In genomic region chr16:20717978-20718670, GRCm38 (mm10) we compare ENCODE assay signal across 9 mouse cellular contexts. TPM values are rescaled to one million over a fixed set of nuclear protein-coding genes. Genes with fewer than 3 reads are reported as not detected.
DNase-seq lines count a peak whose midpoint lies in the region; ATAC-seq and TF ChIP-seq lines count a peak whose summit lies in the region.
"Had no signal": no experiment of that assay in that cellular context is flagged by ENCODE, and none has a peak within 500 bp of the region (broad histone marks: within the 10 kb centered on the region; RNA-seq: fewer than 3 reads in every experiment).

No protein-coding gene starts in this region.

- H3K9ac ChIP-seq in heart, embryonic 15.5 days = peak overlapping the region; percentile 83
- H3K9ac ChIP-seq in ES-E14 (ENCODE audit: insufficient read depth, low read depth, low read length, poor library complexity, severe bottlenecking) = peak overlapping the region; percentile 77
- H3K9ac ChIP-seq in heart, postnatal 0 days (replicated peaks; ENCODE audit: low read depth, low read length) = peak overlapping the region; percentile 55
- peak overlapping the region; percentile 80 for H3K9ac ChIP-seq in midbrain, embryonic 11.5 days (ENCODE audit: low read length)

- no peak for TF ChIP-seq EP300 in heart, postnatal 0 days (IDR thresholded peaks at IDR 0.05; ENCODE audit: low read depth)

- intact Hi-C loops in heart, postnatal 14 days (cut with DNase I) = loop anchor here (10.0 kb wide), 1 partner anchor 977 kb away; the partner anchor contains the start of gene 2510009E07Rik

- H3K4me2 ChIP-seq in heart, embryonic 15.5 days = peak overlapping the region; percentile 97
- H3K4me2 ChIP-seq in heart, postnatal 0 days (ENCODE audit: low read depth, low read length) = peak overlapping the region; percentile 95
- H3K4me2 ChIP-seq in midbrain, embryonic 11.5 days = peak overlapping the region; percentile 73

- ATAC-seq in heart, embryonic 15.5 days (replicated peaks; ENCODE audit: insufficient number of reproducible peaks, insufficient read depth, low FRiP score, low read depth) = peak; percentile 7; the same call in 1 of the 2 replicates
- ATAC-seq in heart, postnatal 0 days (ENCODE audit: insufficient read depth, low read depth) = peak; percentile 18
- ATAC-seq in midbrain, embryonic 11.5 days (ENCODE audit: low FRiP score) = no peak

- 2% methylated on average over 18 of the region's 18 CpGs for WGBS in heart, embryonic 15.5 days
- 2% methylated on average over 18 of the region's 18 CpGs for WGBS in heart, postnatal 0 days
- WGBS in midbrain, embryonic 11.5 days = 5% methylated on average over 18 of the region's 18 CpGs

- H3K4me1 ChIP-seq in heart, embryonic 15.5 days (replicated peaks) = peaks cover 33% of the 10 kb centered on the region
- H3K4me1 ChIP-seq in ES-E14 (ENCODE audit: control insufficient read depth in 2 of 2, insufficient read depth in 2 of 2, low read length in 2 of 2, poor library complexity in 1 of 2) = peaks cover 2 to 24% of the 10 kb centered on the region in 2 experiments; a peak in 3 of 4 replicates
- H3K4me1 ChIP-seq in heart, postnatal 0 days (ENCODE audit: control insufficient read depth, insufficient read depth) = 0 out of 2 replicates have a peak, but pooled peaks cover 17% of the 10 kb centered on the region
- H3K4me1 ChIP-seq in midbrain, embryonic 11.5 days (ENCODE audit: control insufficient read depth, insufficient read depth, low read length) = peaks cover 27% of the 10 kb centered on the region

- no peaks in the 10 kb centered on the region for H3K27me3 ChIP-seq in heart, embryonic 15.5 days
- H3K27me3 ChIP-seq in heart, postnatal 0 days (ENCODE audit: control insufficient read depth, insufficient read depth, low read length) = no peaks in the 10 kb centered on the region
- H3K27me3 ChIP-seq in midbrain, embryonic 11.5 days (ENCODE audit: control insufficient read depth, insufficient read depth, low read length) = no peaks in the 10 kb centered on the region

- H3K4me3 ChIP-seq in heart, embryonic 15.5 days = peak overlapping the region; percentile 88
- H3K4me3 ChIP-seq in ES-E14 (ENCODE audit: insufficient read depth in 1 of 2, low read depth in 1 of 2, low read length in 2 of 2, poor library complexity in 1 of 2, severe bottlenecking in 1 of 2) = peak overlapping the region; percentile 87 to 88
- H3K4me3 ChIP-seq in heart, postnatal 0 days (ENCODE audit: low read depth, low read length) = peak overlapping the region; percentile 64
- H3K4me3 ChIP-seq in midbrain, embryonic 11.5 days (ENCODE audit: low read depth, low read length) = peak overlapping the region; percentile 60

- H3K9me3 ChIP-seq in heart, embryonic 15.5 days (replicated peaks) = no peaks in the 10 kb centered on the region
- H3K9me3 ChIP-seq in ES-E14 (ENCODE audit: control insufficient read depth, insufficient read depth, low read depth, low read length) = no peaks in the 10 kb centered on the region
- H3K9me3 ChIP-seq in heart, postnatal 0 days (replicated peaks; ENCODE audit: control insufficient read depth, low read length) = no peaks in the 10 kb centered on the region
- no peaks in the 10 kb centered on the region for H3K9me3 ChIP-seq in midbrain, embryonic 11.5 days (ENCODE audit: control insufficient read depth, low read length)

- no peak for DNase-seq in heart, postnatal 14 days
- DNase-seq in ES-E14 (ENCODE audit: low read depth, low spot score) = no peak
- no peak for DNase-seq in heart, postnatal 0 days (ENCODE audit: low spot score)
- peak; percentile 88 for DNase-seq in midbrain, embryonic 11.5 days (ENCODE audit: low spot score, missing footprints)
- DNase-seq in layer of hippocampus, adult 11-12 months (ENCODE audit: low spot score) = no peak
- DNase-seq in frontal cortex, postnatal 36 days (ENCODE audit: low spot score in 2 of 2) = no peak
- no peak for DNase-seq in B cell, adult 2 months

- H3K27ac ChIP-seq in heart, embryonic 15.5 days = peak overlapping the region; percentile 93
- no peak overlapping the region; the same call in 1 of the 2 replicates for H3K27ac ChIP-seq in ES-E14 (ENCODE audit: insufficient read depth, low read depth, low read length, poor library complexity, severe bottlenecking)
- H3K27ac ChIP-seq in heart, postnatal 0 days (ENCODE audit: low read depth) = peak overlapping the region; percentile 94
- H3K27ac ChIP-seq in midbrain, embryonic 11.5 days (ENCODE audit: low read depth, low read length) = peak overlapping the region; percentile 82; the same call in 1 of the 2 replicates

- in situ Hi-C loops in ES-E14 (cut with MboI; ENCODE audit: low sequenced_read_pairs in 2 of 2, unreplicated experiment in 2 of 2) = no loop called here

- TF ChIP-seq CTCF in heart, postnatal 0 days (IDR thresholded peaks at IDR 0.05; ENCODE audit: low read depth) = no peak

- H3K36me3 ChIP-seq in heart, embryonic 15.5 days = peaks cover 9% of the 10 kb centered on the region; the same call in 1 of the 2 replicates
- peaks cover 15% of the 10 kb centered on the region for H3K36me3 ChIP-seq in ES-E14 (ENCODE audit: control insufficient read depth, insufficient read depth, low read length, poor library complexity, severe bottlenecking)
- H3K36me3 ChIP-seq in heart, postnatal 0 days (replicated peaks; ENCODE audit: control insufficient read depth, insufficient read depth, low read length) = peaks cover 5% of the 10 kb centered on the region
- peaks cover 2% of the 10 kb centered on the region; the same call in 1 of the 2 replicates for H3K36me3 ChIP-seq in midbrain, embryonic 11.5 days (ENCODE audit: control insufficient read depth, insufficient read depth, low read length)

TF ChIP-seq in ES-E14, 5 proteins besides CTCF, POLR2A, EP300 and RAD21:
- TF ChIP-seq ZNF384 (IDR thresholded peaks at IDR 0.05; ENCODE audit: low read depth, low read length) = peak; percentile 92
- no peak for TF ChIP-seq ZC3H11A (IDR thresholded peaks at IDR 0.05; ENCODE audit: borderline replicate concordance, low read depth, low read length)
- TF ChIP-seq CHD2 (IDR thresholded peaks at IDR 0.05; ENCODE audit: low read depth, low read length) = no peak
- TF ChIP-seq MAFK (IDR thresholded peaks at IDR 0.05; ENCODE audit: insufficient read depth, low read depth, low read length) = no peak
- no peak for TF ChIP-seq HCFC1 (IDR thresholded peaks at IDR 0.05; ENCODE audit: borderline replicate concordance, insufficient read depth, low read length)

RNA-seq across cellular contexts. Expression of gene Clcn2, which starts 0.6 kb away (rescaled TPM):
- polyA plus RNA-seq in heart, embryonic 15.5 days (2015; fragmentation: Nextera tagmentation; extraction: Ambion mirVana) = 3.8 and 6.5 TPM in 2 replicates
- 1 to 10 TPM; 2.2 to 2.4 TPM for total RNA-seq in heart, postnatal 14 days (2021)
- total RNA-seq in ES-E14 (2012; rRNA removed) = 38.2 and 104 TPM in 2 replicates
- 4.6 and 16.9 TPM in 2 replicates for total RNA-seq in heart, postnatal 0 days (2014; rRNA removed; ENCODE audit: low replicate concordance)
- 1.4 and 1.9 TPM in 2 replicates for polyA plus RNA-seq in heart, postnatal 0 days (2015; fragmentation: Nextera tagmentation; extraction: Ambion mirVana)
- 15.1 and 16.0 TPM in 2 replicates for polyA plus RNA-seq in midbrain, embryonic 11.5 days (2014; fragmentation: Nextera tagmentation; extraction: Ambion mirVana)

RNA-seq across cellular contexts. Expression of gene Polr2h, which starts 0.7 kb away (rescaled TPM):
- 41.0 and 54.5 TPM in 2 replicates for polyA plus RNA-seq in heart, embryonic 15.5 days (2015; fragmentation: Nextera tagmentation; extraction: Ambion mirVana)
- total RNA-seq in heart, postnatal 14 days (2021) = 10 to 100 TPM; 10.2 TPM
- 125 and 134 TPM in 2 replicates for total RNA-seq in ES-E14 (2012; rRNA removed)
- total RNA-seq in heart, postnatal 0 days (2014; rRNA removed; ENCODE audit: low replicate concordance) = 8.6 and 27.9 TPM in 2 replicates
- 33.7 and 35.7 TPM in 2 replicates for polyA plus RNA-seq in heart, postnatal 0 days (2015; fragmentation: Nextera tagmentation; extraction: Ambion mirVana)
- polyA plus RNA-seq in midbrain, embryonic 11.5 days (2014; fragmentation: Nextera tagmentation; extraction: Ambion mirVana) = 104 and 119 TPM in 2 replicates

RNA-seq across cellular contexts. Expression of gene Chrd, which starts 14.8 kb away (rescaled TPM):
- polyA plus RNA-seq in heart, embryonic 15.5 days (2015; fragmentation: Nextera tagmentation; extraction: Ambion mirVana) = 1.1 and 2.2 TPM in 2 replicates
- total RNA-seq in heart, postnatal 14 days (2021) = 1 to 10 TPM; 2.4 to 2.5 TPM
- total RNA-seq in ES-E14 (2012; rRNA removed) = 3.7 and 9.6 TPM in 2 replicates
- total RNA-seq in heart, postnatal 0 days (2014; rRNA removed; ENCODE audit: low replicate concordance) = 9.7 and 13.9 TPM in 2 replicates
- 0.43 and 0.49 TPM in 2 replicates for polyA plus RNA-seq in heart, postnatal 0 days (2015; fragmentation: Nextera tagmentation; extraction: Ambion mirVana)
- polyA plus RNA-seq in midbrain, embryonic 11.5 days (2014; fragmentation: Nextera tagmentation; extraction: Ambion mirVana) = 2.6 and 2.7 TPM in 2 replicates
- total RNA-seq: neutrophil, adult 5-6 weeks had no signal

RNA-seq across cellular contexts. Expression of gene Thpo, which starts 16.2 kb away (rescaled TPM):
- polyA plus RNA-seq in heart, embryonic 15.5 days (2015; fragmentation: Nextera tagmentation; extraction: Ambion mirVana) = 0.08 and 0.34 TPM in 2 replicates
- under 1 TPM; 0.15 to 0.36 TPM for total RNA-seq in heart, postnatal 14 days (2021)
- 0.18 and 1.2 TPM in 2 replicates for total RNA-seq in ES-E14 (2012; rRNA removed)
- 0.46 TPM in 1 of 2 replicates, not detected in the other for total RNA-seq in heart, postnatal 0 days (2014; rRNA removed; ENCODE audit: low replicate concordance)
- 0.12 and 0.14 TPM in 2 replicates for polyA plus RNA-seq in heart, postnatal 0 days (2015; fragmentation: Nextera tagmentation; extraction: Ambion mirVana)
- polyA plus RNA-seq in midbrain, embryonic 11.5 days (2014; fragmentation: Nextera tagmentation; extraction: Ambion mirVana) = 0.37 and 0.71 TPM in 2 replicates
- total RNA-seq: neutrophil, adult 5-6 weeks had no signal

RNA-seq across cellular contexts. Expression of gene Fam131a, which starts 25.1 kb away (rescaled TPM):
- 7.1 and 9.0 TPM in 2 replicates for polyA plus RNA-seq in heart, embryonic 15.5 days (2015; fragmentation: Nextera tagmentation; extraction: Ambion mirVana)
- 10 to 100 TPM; 26.6 to 29.8 TPM for total RNA-seq in heart, postnatal 14 days (2021)
- total RNA-seq in ES-E14 (2012; rRNA removed) = 1.9 and 2.6 TPM in 2 replicates
- total RNA-seq in heart, postnatal 0 days (2014; rRNA removed; ENCODE audit: low replicate concordance) = 24.8 and 25.5 TPM in 2 replicates
- 8.7 and 8.8 TPM in 2 replicates for polyA plus RNA-seq in heart, postnatal 0 days (2015; fragmentation: Nextera tagmentation; extraction: Ambion mirVana)
- polyA plus RNA-seq in midbrain, embryonic 11.5 days (2014; fragmentation: Nextera tagmentation; extraction: Ambion mirVana) = 8.8 and 12.5 TPM in 2 replicates
- total RNA-seq: neutrophil, adult 5-6 weeks had no signal
